Mouse (Mus musculus) liver, embryonic 14.5 days (tissue): Measurements from ENCODE around the gene Srgap1. TPM values are rescaled to one million over a fixed set of nuclear protein-coding genes. Genes with fewer than 3 reads are reported as not detected.

Experiments
- ATAC-seq: fragments of 200-750 bp; cut with Nextera tagmentation; 2 replicates; pipeline ENCODE4 v1.8.0; 2017; ENCODE audit warnings: moderate number of reproducible peaks, mild to moderate bottlenecking, moderate library complexity; ENCODE audit not compliant: insufficient read depth
- DNase-seq, 3 experiments: peaks; one replicate each; pipeline ENCODE4 v3.0.0-alpha.2; 2012 to 2013; ENCODE audit warnings: low read depth in 3 of 3, low spot score in 3 of 3
- H3K27ac ChIP-seq: fragments of 300-500 bp; sonication (generic); 2 replicates; pipeline ENCODE4 v1.5.1; 2014; ENCODE audit warnings: moderate library complexity, mild to moderate bottlenecking, control low read depth, inconsistent platforms
- H3K27me3 ChIP-seq: fragments of 300-500 bp; sonication (generic); 2 replicates; pipeline ENCODE4 v1.6.1; 2014; ENCODE audit warnings: mild to moderate bottlenecking, low read length, moderate library complexity; ENCODE audit not compliant: control insufficient read depth, insufficient read depth
- H3K36me3 ChIP-seq: fragments of 300-500 bp; sonication (generic); replicated peaks from 2 replicates; pipeline ENCODE4 v1.6.1; 2014; ENCODE audit warnings: low read depth; ENCODE audit not compliant: control insufficient read depth, insufficient read depth
- H3K4me1 ChIP-seq, 2 experiments: fragments of 200-500 bp in 1 of 2; fragments of 300-500 bp in 1 of 2; sonication (generic) in 1 of 2; replicated peaks; 2 replicates each; pipeline ENCODE4 v1.6.1; 2012 to 2014; ENCODE audit warnings: antibody characterized with exemption in 1 of 2, inconsistent platforms in 1 of 2, low read length in 1 of 2; ENCODE audit not compliant: control insufficient read depth in 2 of 2, insufficient read depth in 2 of 2
- H3K4me2 ChIP-seq: fragments of 300-500 bp; sonication (generic); 2 replicates; pipeline ENCODE4 v1.6.1; 2014; ENCODE audit warnings: low read depth, mild to moderate bottlenecking, control low read depth, moderate library complexity
- H3K4me3 ChIP-seq, 2 experiments: fragments of 200-500 bp in 1 of 2; fragments of 300-500 bp in 1 of 2; sonication (generic) in 1 of 2; 2 replicates each; pipeline ENCODE4 v1.5.1; 2012 to 2014; ENCODE audit warnings: low read depth in 2 of 2, low read length in 2 of 2, mild to moderate bottlenecking in 2 of 2, control low read depth in 1 of 2, inconsistent platforms in 1 of 2, moderate library complexity in 1 of 2; ENCODE audit not compliant: insufficient read depth in 1 of 2
- H3K9ac ChIP-seq: fragments of 300-500 bp; sonication (generic); replicated peaks from 2 replicates; pipeline ENCODE4 v1.6.1; 2014; ENCODE audit warnings: mild to moderate bottlenecking, control low read depth, moderate library complexity
- H3K9me3 ChIP-seq: fragments of 300-500 bp; sonication (generic); 2 replicates; pipeline ENCODE4 v1.6.1; 2016; ENCODE audit warnings: low read length, mixed read lengths; ENCODE audit not compliant: control insufficient read depth
- CTCF ChIP-seq: IDR thresholded peaks from 2 replicates; pipeline ENCODE4 v1.5.1; 2016; ENCODE audit warnings: antibody characterized with exemption, low read depth, control low read depth
- EP300 ChIP-seq: IDR thresholded peaks from 2 replicates; pipeline ENCODE4 v1.6.1; 2016; ENCODE audit warnings: antibody characterized with exemption, low read depth
- WGBS: fragments of 180-500 bp; shearing (Covaris S2); extraction: QIAGEN DNeasy Blood & Tissue Kit; methylation state at CpG from one replicate; pipeline ENCODE4 v1.1.7; 2014; ENCODE audit not compliant: insufficient replicate concordance; 5-methylcytosine and 5-hydroxymethylcytosine counted together
- polyA plus RNA-seq, 2 experiments: library from polyadenylated mRNA; depleted of rRNA in 1 of 2; stranded (reverse) in 1 of 2; unstranded in 1 of 2; fragments of >200 nt; fragmentation: Nextera tagmentation in 1 of 2; extraction: Ambion mirVana in 1 of 2; gene quantifications; 2 replicates each; pipeline versions ENCODE4 v1.2.1 to v1.2.3; 2012 to 2014

Srgap1 gene
- polyA plus RNA-seq, 2 experiments: 0.66 to 0.79 TPM

DNA sequence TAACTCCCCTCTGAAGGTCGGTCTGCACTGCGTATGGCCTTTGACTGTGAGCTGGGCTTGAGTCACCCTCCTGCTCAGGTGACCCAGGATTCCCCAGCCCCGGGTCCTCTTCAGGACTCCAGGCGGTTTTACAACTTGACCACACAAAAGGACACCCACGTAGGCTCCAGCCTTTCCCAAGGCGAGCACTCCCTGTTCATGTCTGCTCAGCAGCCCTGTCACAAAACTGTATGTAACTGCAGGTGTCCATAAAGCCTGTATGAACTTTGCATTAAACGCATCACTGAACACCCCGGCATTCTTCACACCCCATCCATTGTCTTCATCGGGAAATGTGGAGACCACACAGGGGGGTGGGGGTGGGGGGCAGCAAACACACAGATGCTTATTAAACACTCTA, 1.2 kb downstream of the Srgap1 start:
- Histone ChIP-seq H3K4me1 (peaks cover 0 to 4% of the 10 kb centered on the region in 2 experiments; a peak in 2 of 4 replicates), H3K27ac (no peak overlapping the region), H3K4me3 (no peak overlapping the region), H3K27me3 (peaks cover 21% of the 10 kb centered on the region), H3K9ac (no peak overlapping the region), H3K36me3 (no peaks in the 10 kb centered on the region), H3K4me2 (peak overlapping the region; percentile 63), H3K9me3 (no peaks in the 10 kb centered on the region)
- DNase-seq: no peak
- no peak for ATAC-seq
- TF ChIP-seq EP300 (no peak), CTCF (no peak)
- WGBS: 38% methylated on average over 9 of the region's 9 CpGs

DNA sequence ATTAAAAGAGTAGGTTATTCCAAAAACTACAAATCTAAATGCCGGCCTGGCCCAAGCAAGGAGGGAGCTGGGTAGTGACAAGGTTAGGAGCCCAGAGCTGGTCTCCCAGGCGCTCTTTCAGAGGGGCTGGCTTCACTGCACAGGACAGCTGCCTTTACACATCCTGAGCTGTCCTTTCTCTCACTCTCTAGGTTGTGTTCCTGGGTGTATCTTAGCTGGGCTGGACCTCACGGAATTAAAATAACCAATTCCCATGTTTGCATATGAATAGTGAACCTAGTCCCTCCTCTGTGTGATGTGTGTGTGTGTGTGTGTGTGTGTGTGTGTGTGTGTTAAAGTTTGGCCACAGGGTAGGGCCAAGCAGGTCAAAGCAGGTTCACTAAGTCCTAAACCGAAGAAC, 2.2 kb downstream of the Srgap1 start:
- Histone ChIP-seq H3K9me3 (no peaks in the 10 kb centered on the region), H3K4me3 (no peak overlapping the region), H3K27ac (no peak overlapping the region), H3K4me1 (peaks cover 0 to 4% of the 10 kb centered on the region in 2 experiments; a peak in 2 of 4 replicates), H3K4me2 (no peak overlapping the region), H3K27me3 (peaks cover 21% of the 10 kb centered on the region), H3K9ac (no peak overlapping the region), H3K36me3 (no peaks in the 10 kb centered on the region)
- DNase-seq: no peak
- TF ChIP-seq CTCF (no peak), EP300 (no peak)
- WGBS: 46% methylated on average over 4 of the region's 4 CpGs
- ATAC-seq: no peak

DNA sequence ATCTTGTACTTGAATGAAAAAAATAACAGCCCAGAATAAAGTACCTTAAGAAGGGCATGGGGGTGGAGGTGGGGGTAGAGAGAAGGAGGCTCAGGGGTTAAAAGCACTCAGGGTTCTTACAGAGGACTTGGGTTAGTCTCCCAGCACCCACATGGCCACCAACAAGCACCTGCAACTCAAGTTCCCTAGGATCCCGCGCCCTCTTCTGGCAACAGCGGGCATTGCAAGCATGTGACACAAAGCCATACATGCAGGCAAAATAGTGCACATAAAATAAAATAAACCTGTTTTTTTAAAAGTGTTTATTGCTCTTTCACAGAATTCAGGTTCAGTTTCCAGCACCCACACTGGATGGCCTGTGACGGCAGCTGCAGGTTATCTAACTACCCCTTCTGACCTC, 6.7 kb downstream of the Srgap1 start:
- H3K4me3 ChIP-seq: no peak overlapping the region

DNA sequence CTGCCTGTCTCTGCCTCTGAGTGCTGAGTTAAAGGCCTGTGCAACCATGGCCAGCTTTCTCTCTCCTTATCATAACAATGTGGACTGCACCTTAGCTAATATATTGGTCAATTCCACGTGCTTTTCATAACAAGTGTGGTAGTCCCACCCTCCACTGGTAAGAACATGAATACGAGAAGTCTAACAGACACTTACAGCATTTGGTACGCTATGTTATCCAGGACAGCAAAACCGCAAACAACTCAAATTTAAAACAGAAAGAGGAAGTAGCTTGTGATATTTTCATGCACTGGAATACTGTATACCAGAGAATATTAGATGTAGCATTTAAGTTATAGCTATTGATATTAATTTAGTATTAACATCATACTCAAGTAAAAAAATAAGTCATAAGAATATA, 7.5 kb downstream of the Srgap1 start:
- DNase-seq (no peak), ATAC-seq (no peak)
- Histone ChIP-seq H3K4me2 (no peak overlapping the region), H3K9me3 (no peaks in the 10 kb centered on the region), H3K36me3 (no peaks in the 10 kb centered on the region), H3K4me3 (no peak overlapping the region), H3K9ac (no peak overlapping the region), H3K27ac (no peak overlapping the region), H3K27me3 (no peaks in the 10 kb centered on the region), H3K4me1 (peaks cover 0 to 5% of the 10 kb centered on the region in 2 experiments; a peak in 1 of 4 replicates)
- WGBS: 61% methylated on average over 4 of the region's 4 CpGs
- no peak for TF ChIP-seq EP300
- no peak for TF ChIP-seq CTCF

More for the DNA sequence above, 6.7 kb downstream of the Srgap1 start:
- 32% methylated on average over 4 of the region's 4 CpGs for WGBS
- ATAC-seq (no peak), DNase-seq (no peak)
- Histone ChIP-seq H3K4me2 (no peak overlapping the region), H3K36me3 (no peaks in the 10 kb centered on the region), H3K4me1 (peaks cover 0 to 8% of the 10 kb centered on the region in 2 experiments; a peak in 1 of 4 replicates), H3K27me3 (no peaks in the 10 kb centered on the region), H3K27ac (no peak overlapping the region), H3K9me3 (no peaks in the 10 kb centered on the region), H3K9ac (no peak overlapping the region)
- peak; percentile 79 for TF ChIP-seq CTCF
- no peak for TF ChIP-seq EP300

DNA sequence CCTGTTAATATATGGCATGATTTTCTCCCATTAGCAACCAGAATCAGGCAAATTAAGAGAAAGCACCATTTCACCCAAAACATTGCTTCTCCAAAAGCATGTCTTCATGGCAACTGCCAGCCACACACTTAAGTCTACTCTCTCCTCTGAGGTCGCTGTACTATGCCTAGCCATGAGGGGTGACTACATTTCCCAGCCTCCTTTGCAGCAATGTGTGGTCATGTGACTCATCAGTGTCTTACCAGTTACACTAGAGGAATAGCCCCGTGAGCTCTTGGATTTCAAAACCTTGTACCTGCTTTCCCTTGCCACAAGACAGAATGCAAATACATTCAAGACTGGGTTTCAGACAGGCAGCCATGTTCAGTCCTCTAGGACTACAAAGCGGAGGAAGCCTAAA, 8.6 kb downstream of the Srgap1 start:
- Histone ChIP-seq H3K27ac (no peak overlapping the region), H3K9ac (no peak overlapping the region), H3K27me3 (no peaks in the 10 kb centered on the region), H3K9me3 (no peaks in the 10 kb centered on the region), H3K4me1 (peaks cover 0 to 5% of the 10 kb centered on the region in 2 experiments; a peak in 1 of 4 replicates), H3K4me3 (no peak overlapping the region), H3K36me3 (no peaks in the 10 kb centered on the region), H3K4me2 (no peak overlapping the region)
- TF ChIP-seq EP300 (no peak), CTCF (no peak)
- ATAC-seq (no peak), DNase-seq (no peak)
- WGBS: 34% methylated on average over 3 of the region's 3 CpGs
